Mouse (Mus musculus) myocyte (in vitro differentiated cells): ENCODE results near the gene Fktn.

ENCODE experiments used
- CEBPB ChIP-seq: IDR thresholded peaks from 2 replicates; pipeline ENCODE4 v1.6.1; 2011; ENCODE audit warnings: mild to moderate bottlenecking, moderate library complexity; ENCODE audit not compliant: poor library complexity, insufficient read depth, severe bottlenecking
- E2F4 ChIP-seq: IDR thresholded peaks from one replicate; pipeline ENCODE4 v1.6.1; 2011; ENCODE audit warnings: mild to moderate bottlenecking, control low read depth, moderate library complexity; ENCODE audit not compliant: insufficient read depth
- MAX ChIP-seq: IDR thresholded peaks from one replicate; pipeline ENCODE4 v1.6.1; 2011; ENCODE audit warnings: low read depth, mild to moderate bottlenecking, control low read depth
- MYOD1 ChIP-seq, 3 experiments: IDR thresholded peaks; one replicate each; pipeline ENCODE4 v1.6.1; 2011; ENCODE audit warnings: control low read depth in 2 of 3, low read depth in 2 of 3, mild to moderate bottlenecking in 2 of 3, moderate library complexity in 1 of 3; ENCODE audit not compliant: insufficient read length in 2 of 3, control insufficient read depth in 1 of 3
- MYOG ChIP-seq, 3 experiments: IDR thresholded peaks; one replicate each; pipeline ENCODE4 v1.6.1; 2011; ENCODE audit warnings: control low read depth in 2 of 3, low read depth in 2 of 3, mild to moderate bottlenecking in 2 of 3; ENCODE audit not compliant: insufficient read length in 2 of 3, control insufficient read depth in 1 of 3, insufficient read depth in 1 of 3
- POLR2A ChIP-seq: IDR thresholded peaks from one replicate; pipeline ENCODE4 v1.6.1; 2011; ENCODE audit warnings: low read depth, mild to moderate bottlenecking, control low read depth, moderate library complexity; ENCODE audit not compliant: insufficient read length
- POLR2AphosphoS2 ChIP-seq: IDR thresholded peaks from one replicate; pipeline ENCODE4 v1.6.1; 2011; ENCODE audit warnings: low read depth, control low read depth; ENCODE audit not compliant: insufficient read length
- REST ChIP-seq: IDR thresholded peaks from one replicate; pipeline ENCODE4 v1.6.1; 2011; ENCODE audit warnings: mild to moderate bottlenecking, control low read depth, moderate library complexity; ENCODE audit not compliant: insufficient read depth, insufficient read length
- SRF ChIP-seq: IDR thresholded peaks from one replicate; pipeline ENCODE4 v1.6.1; 2011; ENCODE audit warnings: low read depth; ENCODE audit not compliant: control insufficient read depth, insufficient read length
- TCF12 ChIP-seq: IDR thresholded peaks from one replicate; pipeline ENCODE4 v1.6.1; 2011; ENCODE audit warnings: mild to moderate bottlenecking, control low read depth; ENCODE audit not compliant: poor library complexity, insufficient read depth, severe bottlenecking
- TCF3 ChIP-seq: IDR thresholded peaks from one replicate; pipeline ENCODE4 v1.6.1; 2011; ENCODE audit warnings: low read depth, control low read depth; ENCODE audit not compliant: insufficient read length
- USF1 ChIP-seq: IDR thresholded peaks from one replicate; pipeline ENCODE4 v1.6.1; 2011; ENCODE audit warnings: low read depth, mild to moderate bottlenecking, control low read depth, moderate library complexity

GRCm38 (mm10) chr4:53757030-53757429 is 43.2 kb downstream of the Fktn start:
- TF ChIP-seq POLR2A (no peak), TCF12 (no peak), REST (no peak), USF1 (no peak), POLR2AphosphoS2 (no peak), MYOG (IDR thresholded peaks at IDR 0.05; ENCODE audit: control insufficient read depth in 1 of 3, insufficient read depth in 1 of 3, insufficient read length in 2 of 3, low read depth in 2 of 3) (no peak), E2F4 (no peak), MYOD1 (IDR thresholded peaks at IDR 0.05; ENCODE audit: control insufficient read depth in 1 of 3, insufficient read length in 2 of 3, low read depth in 2 of 3) (peak; percentile 43 to 83 (median 81)), MAX (no peak), SRF (no peak), CEBPB (no peak), TCF3 (no peak)
